Mouse (Mus musculus): ENCODE data around the gene Lingo1. TPM values are rescaled to one million over a fixed set of nuclear protein-coding genes. Genes with fewer than 3 reads are reported as not detected.

Lingo1 gene
- polyA plus RNA-seq, 1 experiment = 0.37 TPM

GRCm38 (mm10) chr9:56664136-56664535 lies 132.1 kb downstream of the Lingo1 start:
- no peak for TF ChIP-seq CTCF (IDR thresholded peaks at IDR 0.05; ENCODE audit: control insufficient read depth, insufficient read depth, insufficient read length)
- TF ChIP-seq MYOD1 (IDR thresholded peaks at IDR 0.05; ENCODE audit: control insufficient read depth, insufficient read length, low read depth) = no peak
- TF ChIP-seq USF1 (IDR thresholded peaks at IDR 0.05; ENCODE audit: low read depth) = no peak
- TF ChIP-seq MAX (IDR thresholded peaks at IDR 0.05) = no peak
- no peak for TF ChIP-seq FOSL1 (IDR thresholded peaks at IDR 0.05; ENCODE audit: insufficient read depth, low read length, poor library complexity, severe bottlenecking)
- no peak for TF ChIP-seq MYOG (IDR thresholded peaks at IDR 0.05; ENCODE audit: control insufficient read depth, extremely low read depth, insufficient read length)
- no peak for TF ChIP-seq CEBPB (IDR thresholded peaks at IDR 0.05; ENCODE audit: low read depth)

GRCm38 (mm10) chr9:56662946-56663345 lies 133.3 kb downstream of the Lingo1 start:
- no peak overlapping the region for H3ac ChIP-seq (ENCODE audit: control insufficient read depth, insufficient read length, low read depth)
- H3K36me3 ChIP-seq (ENCODE audit: control insufficient read depth, insufficient read depth) = no peaks in the 10 kb centered on the region
- H3K79me2 ChIP-seq (ENCODE audit: control insufficient read depth, insufficient read depth) = no peaks in the 10 kb centered on the region
- peaks cover 81% of the 10 kb centered on the region for H3K27me3 ChIP-seq (ENCODE audit: control insufficient read depth, insufficient read depth, insufficient read length)
- no peak for TF ChIP-seq MAX (IDR thresholded peaks at IDR 0.05)
- no peak for TF ChIP-seq CTCF (IDR thresholded peaks at IDR 0.05; ENCODE audit: control insufficient read depth, insufficient read depth, insufficient read length)
- TF ChIP-seq MYOD1 (IDR thresholded peaks at IDR 0.05; ENCODE audit: control insufficient read depth, insufficient read length, low read depth) = no peak
- no peak for TF ChIP-seq CEBPB (IDR thresholded peaks at IDR 0.05; ENCODE audit: low read depth)
- no peak for TF ChIP-seq USF1 (IDR thresholded peaks at IDR 0.05; ENCODE audit: low read depth)
- TF ChIP-seq MYOG (IDR thresholded peaks at IDR 0.05; ENCODE audit: control insufficient read depth, extremely low read depth, insufficient read length) = no peak
- no peak for TF ChIP-seq FOSL1 (IDR thresholded peaks at IDR 0.05; ENCODE audit: insufficient read depth, low read length, poor library complexity, severe bottlenecking)
- no peak overlapping the region for H3K4me3 ChIP-seq (ENCODE audit: insufficient read depth, poor library complexity, severe bottlenecking)
- no peaks in the 10 kb centered on the region for H3K79me3 ChIP-seq (ENCODE audit: low read depth)

More at GRCm38 (mm10) chr9:56664136-56664535, 132.1 kb downstream of the Lingo1 start:
- Histone ChIP-seq H3K27me3 (ENCODE audit: control insufficient read depth, insufficient read depth, insufficient read length) (peaks cover 81% of the 10 kb centered on the region), H3K79me2 (ENCODE audit: control insufficient read depth, insufficient read depth) (no peaks in the 10 kb centered on the region), H3K79me3 (ENCODE audit: low read depth) (no peaks in the 10 kb centered on the region), H3K36me3 (ENCODE audit: control insufficient read depth, insufficient read depth) (no peaks in the 10 kb centered on the region), H3K4me3 (ENCODE audit: insufficient read depth, poor library complexity, severe bottlenecking) (no peak overlapping the region), H3ac (ENCODE audit: control insufficient read depth, insufficient read length, low read depth) (no peak overlapping the region)

- peaks cover 81% of the 10 kb centered on the region for H3K27me3 ChIP-seq (ENCODE audit: control insufficient read depth, insufficient read depth, insufficient read length)
- H3K4me3 ChIP-seq (ENCODE audit: insufficient read depth, poor library complexity, severe bottlenecking) = no peak overlapping the region
- no peaks in the 10 kb centered on the region for H3K79me2 ChIP-seq (ENCODE audit: control insufficient read depth, insufficient read depth)
- no peak overlapping the region for H3ac ChIP-seq (ENCODE audit: control insufficient read depth, insufficient read length, low read depth)
- H3K79me3 ChIP-seq (ENCODE audit: low read depth) = no peaks in the 10 kb centered on the region
- no peaks in the 10 kb centered on the region for H3K36me3 ChIP-seq (ENCODE audit: control insufficient read depth, insufficient read depth)
- TF ChIP-seq CTCF (IDR thresholded peaks at IDR 0.05; ENCODE audit: control insufficient read depth, insufficient read depth, insufficient read length) = no peak
- TF ChIP-seq USF1 (IDR thresholded peaks at IDR 0.05; ENCODE audit: low read depth) = no peak
- TF ChIP-seq MYOG (IDR thresholded peaks at IDR 0.05; ENCODE audit: control insufficient read depth, extremely low read depth, insufficient read length) = no peak
- TF ChIP-seq MYOD1 (IDR thresholded peaks at IDR 0.05; ENCODE audit: control insufficient read depth, insufficient read length, low read depth) = no peak
- TF ChIP-seq CEBPB (IDR thresholded peaks at IDR 0.05; ENCODE audit: low read depth) = no peak
Observed at GRCm38 (mm10) chr9:56662405-56662804, 133.9 kb downstream of the Lingo1 start.

GRCm38 (mm10) chr9:56661217-56661840 lies 134.9 kb downstream of the Lingo1 start:
- no peaks in the 10 kb centered on the region for H3K36me3 ChIP-seq (ENCODE audit: control insufficient read depth, insufficient read depth)
- no peak overlapping the region for H3ac ChIP-seq (ENCODE audit: control insufficient read depth, insufficient read length, low read depth)
- no peak for TF ChIP-seq MYOG (IDR thresholded peaks at IDR 0.05; ENCODE audit: control insufficient read depth, extremely low read depth, insufficient read length)
- no peak for TF ChIP-seq CEBPB (IDR thresholded peaks at IDR 0.05; ENCODE audit: low read depth)
- TF ChIP-seq MYOD1 (IDR thresholded peaks at IDR 0.05; ENCODE audit: control insufficient read depth, insufficient read length, low read depth) = no peak
- no peak for TF ChIP-seq CTCF (IDR thresholded peaks at IDR 0.05; ENCODE audit: control insufficient read depth, insufficient read depth, insufficient read length)
- TF ChIP-seq MAX (IDR thresholded peaks at IDR 0.05) = no peak
- TF ChIP-seq USF1 (IDR thresholded peaks at IDR 0.05; ENCODE audit: low read depth) = no peak
- TF ChIP-seq FOSL1 (IDR thresholded peaks at IDR 0.05; ENCODE audit: insufficient read depth, low read length, poor library complexity, severe bottlenecking) = no peak
- H3K79me3 ChIP-seq (ENCODE audit: low read depth) = no peaks in the 10 kb centered on the region
- no peaks in the 10 kb centered on the region for H3K79me2 ChIP-seq (ENCODE audit: control insufficient read depth, insufficient read depth)
- H3K4me3 ChIP-seq (ENCODE audit: insufficient read depth, poor library complexity, severe bottlenecking) = no peak overlapping the region
- peaks cover 80% of the 10 kb centered on the region for H3K27me3 ChIP-seq (ENCODE audit: control insufficient read depth, insufficient read depth, insufficient read length)

- no peaks in the 10 kb centered on the region for H3K79me3 ChIP-seq (ENCODE audit: low read depth)
- no peaks in the 10 kb centered on the region for H3K79me2 ChIP-seq (ENCODE audit: control insufficient read depth, insufficient read depth)
- H3K36me3 ChIP-seq (ENCODE audit: control insufficient read depth, insufficient read depth) = no peaks in the 10 kb centered on the region
- H3K27me3 ChIP-seq (ENCODE audit: control insufficient read depth, insufficient read depth, insufficient read length) = peaks cover 75% of the 10 kb centered on the region
- no peak overlapping the region for H3K4me3 ChIP-seq (ENCODE audit: insufficient read depth, poor library complexity, severe bottlenecking)
- TF ChIP-seq MYOD1 (IDR thresholded peaks at IDR 0.05; ENCODE audit: control insufficient read depth, insufficient read length, low read depth) (no peak), CTCF (IDR thresholded peaks at IDR 0.05; ENCODE audit: control insufficient read depth, insufficient read depth, insufficient read length) (no peak), CEBPB (IDR thresholded peaks at IDR 0.05; ENCODE audit: low read depth) (no peak), USF1 (IDR thresholded peaks at IDR 0.05; ENCODE audit: low read depth) (no peak), FOSL1 (IDR thresholded peaks at IDR 0.05; ENCODE audit: insufficient read depth, low read length, poor library complexity, severe bottlenecking) (no peak), MYOG (IDR thresholded peaks at IDR 0.05; ENCODE audit: control insufficient read depth, extremely low read depth, insufficient read length) (no peak), MAX (IDR thresholded peaks at IDR 0.05) (no peak)
- H3ac ChIP-seq (ENCODE audit: control insufficient read depth, insufficient read length, low read depth) = no peak overlapping the region
Observed at GRCm38 (mm10) chr9:56658580-56658979, 137.7 kb downstream of the Lingo1 start.

Measured in C2C12 (cell line).